Mouse (Mus musculus) left cerebral cortex, adult 18-20 months (tissue): ENCODE results near the gene Cnrip1. TPM values are rescaled to one million over a fixed set of nuclear protein-coding genes. Genes with fewer than 3 reads are reported as not detected.

Experiments
- DNase-seq, 2 experiments: peaks; one replicate each; pipeline ENCODE4 v3.0.0; 2021 to 2022; ENCODE audit warnings: low spot score in 2 of 2, mixed read lengths in 1 of 2
- total RNA-seq, 2 experiments: library from RNA; stranded (reverse); gene quantifications; 2 replicates each; pipeline ENCODE4 v1.2.3; 2021

Gene Cnrip1
- total RNA-seq, 2 experiments from 2014 or later = 94.7 to 97.1 TPM

- no peak for DNase-seq
Observed at GRCm38 (mm10) chr11:17086106-17086505, 34.7 kb downstream of the Cnrip1 start.

GRCm38 (mm10) chr11:17106936-17107335 is 55.5 kb downstream of the Cnrip1 start:
- peak; percentile 46 to 58 for DNase-seq

- peak in 1 of 2 experiments; percentile 25 for DNase-seq
Observed at GRCm38 (mm10) chr11:17107359-17107758, 56.0 kb downstream of the Cnrip1 start.

GRCm38 (mm10) chr11:17112419-17113090 is 61.2 kb downstream of the Cnrip1 start:
- no peak for DNase-seq

- DNase-seq = no peak
Observed at GRCm38 (mm10) chr11:17126418-17126817, 75.0 kb downstream of the Cnrip1 start.

Other genes with a start within 250 kb of the Cnrip1 start
- gene Fbxo48, start 100.2 kb upstream of the Cnrip1 start, total RNA-seq = 1 to 10 TPM; 1.4 to 1.5 TPM
- 1 to 10 TPM; 7.5 TPM for gene Plek, start 795 bp downstream of the Cnrip1 start, total RNA-seq
- 100 to 1,000 TPM; 724 to 738 TPM for gene Ppp3r1, start 107.7 kb downstream of the Cnrip1 start, total RNA-seq
- 10 to 100 TPM in 1 of 2 experiments, 1 to 10 TPM in 1; 9.2 to 10.0 TPM for gene Wdr92, start 130.5 kb downstream of the Cnrip1 start, total RNA-seq
- gene Pno1, start 160.0 kb downstream of the Cnrip1 start, total RNA-seq = 10 to 100 TPM; 24.2 to 24.9 TPM
- gene C1d, start 206.0 kb downstream of the Cnrip1 start, total RNA-seq = 10 to 100 TPM; 45.0 to 45.9 TPM